Mouse (Mus musculus) NIH3T3 (cell line): ENCODE measurements around the gene Hnrnpab.
A peak's percentile ranks its signal among the peaks of the same experiment; 100 is the strongest.

Experiments used
- DNase-seq: peaks from one replicate; pipeline ENCODE4 v3.0.0-alpha.2; 2012; ENCODE audit warnings: low read depth

Hnrnpab gene

GRCm38 (mm10) chr11:51565062-51565461 is 41.6 kb downstream of the Hnrnpab start:
- no peak for DNase-seq

DNA sequence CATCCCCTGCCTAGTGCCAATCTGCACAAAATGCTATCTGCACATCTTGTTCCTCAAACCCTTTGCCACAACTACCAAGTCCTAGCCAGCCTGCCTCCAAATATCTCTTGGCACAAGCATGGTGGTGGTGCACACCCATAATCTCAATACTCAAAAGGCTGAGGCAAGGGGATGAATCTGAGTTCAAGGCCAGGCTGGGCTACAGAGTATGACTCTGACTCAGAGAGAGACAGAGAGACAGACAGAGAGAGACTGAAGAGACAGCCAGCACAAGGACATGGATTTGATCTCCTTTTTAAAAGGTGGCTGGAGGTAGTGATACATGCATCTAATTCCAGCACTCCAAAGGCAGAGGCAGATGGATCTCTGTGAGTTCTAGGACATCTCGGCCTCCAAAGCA is 43.4 kb downstream of the Hnrnpab start:
- DNase-seq, result no peak

- DNase-seq, result no peak
Measured at GRCm38 (mm10) chr11:51555066-51555465, 51.6 kb downstream of the Hnrnpab start.

DNA sequence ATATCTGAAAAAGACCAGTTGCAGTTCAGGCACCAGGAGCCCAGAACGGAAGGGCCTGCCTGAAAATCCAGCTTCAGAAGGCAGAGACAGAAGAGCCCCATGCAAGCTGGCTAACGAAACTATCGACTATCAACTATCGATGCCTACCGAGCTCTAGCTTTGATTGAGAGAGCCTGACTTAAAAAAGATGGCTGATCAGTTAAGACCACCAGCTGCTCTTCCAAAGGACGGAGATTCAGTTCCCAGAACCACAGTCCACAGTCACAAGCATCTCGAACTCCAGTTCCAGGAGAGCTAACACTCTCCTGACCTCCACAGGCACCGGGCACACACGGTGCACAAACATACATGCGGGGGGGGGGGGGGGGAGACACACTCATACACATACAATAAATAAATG is 52.1 kb downstream of the Hnrnpab start:
- peak; percentile 25 for DNase-seq

DNA sequence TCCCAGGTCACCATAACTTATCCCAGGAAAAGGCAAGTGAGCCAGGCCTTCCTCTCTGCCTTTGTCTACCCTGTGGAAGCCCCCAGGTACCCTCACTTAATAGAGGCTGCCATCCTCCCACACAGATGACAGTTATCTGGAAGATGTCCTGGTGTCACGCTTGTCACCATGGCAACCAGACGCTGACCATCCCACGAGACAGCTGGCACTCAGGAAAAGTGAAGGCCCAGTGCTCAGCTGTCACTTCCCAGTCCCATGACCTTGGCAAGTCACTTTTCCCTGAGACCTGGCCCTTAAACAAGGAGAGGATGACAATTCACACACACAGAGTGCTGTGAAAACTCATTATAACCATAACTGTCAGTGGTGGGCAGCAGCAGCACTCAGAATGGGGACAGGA is 54.6 kb downstream of the Hnrnpab start:
- no peak for DNase-seq

- no peak for DNase-seq
Measured at GRCm38 (mm10) chr11:51551253-51551652, 55.4 kb downstream of the Hnrnpab start.
